Mouse (Mus musculus): Measurements from ENCODE around the gene Zbtb8b.

DNA sequence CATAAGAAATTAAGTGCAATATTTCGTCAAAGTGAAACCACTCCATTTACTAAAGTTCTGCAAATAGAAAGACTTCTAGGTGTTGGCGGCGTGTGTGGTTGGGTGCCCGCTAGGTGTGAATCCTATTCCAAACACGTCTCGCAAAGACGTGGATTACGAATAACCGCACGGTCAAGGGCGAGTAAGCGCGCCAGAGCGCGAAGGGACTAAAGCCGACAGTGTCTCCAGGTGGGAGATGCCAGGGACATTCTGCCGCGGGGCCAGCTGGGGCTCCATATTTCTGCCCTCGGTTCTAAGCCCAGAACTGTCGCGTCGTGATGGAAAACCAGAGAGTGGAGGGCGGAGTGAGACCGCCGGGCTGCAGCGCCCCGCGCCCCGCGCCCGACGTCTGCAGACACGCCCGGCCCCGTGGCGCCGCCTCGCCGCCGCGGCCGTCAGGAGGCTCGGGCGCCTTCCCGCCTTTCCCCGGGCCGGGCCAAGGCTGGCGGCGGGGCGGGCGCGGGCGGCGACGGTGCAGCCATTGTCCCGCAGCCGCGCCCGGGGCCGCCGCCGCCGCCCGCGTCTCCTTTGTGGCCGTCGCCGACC, 63.6 kb downstream of the Zbtb8b start:
- TF ChIP-seq GATA1 (IDR thresholded peaks at IDR 0.05; ENCODE audit: borderline replicate concordance, low read length) (no peak), FLI1 (IDR thresholded peaks at IDR 0.05; ENCODE audit: low read length) (no peak)

Measured in megakaryocyte, embryonic 14.5 days (primary cell).